ENCODE assay signal across 16 mouse cellular contexts in genomic region chr6:50490519-50490918, GRCm38 (mm10).
"Had no signal": no experiment of that assay in that cellular context is flagged by ENCODE, and none has a peak within 500 bp of the region (broad histone marks: within the 10 kb centered on the region; RNA-seq: fewer than 3 reads in every experiment).

No protein-coding gene starts in this region.

- H3K9ac ChIP-seq: liver, embryonic 13.5 days; stomach, embryonic 15.5 days had no signal

- H3K4me1 ChIP-seq: liver, embryonic 13.5 days; stomach, embryonic 15.5 days had no signal

- H3K36me3 ChIP-seq: liver, embryonic 13.5 days; stomach, embryonic 15.5 days had no signal

- H3K27me3 ChIP-seq: liver, embryonic 13.5 days; stomach, embryonic 15.5 days had no signal

- H3K9me3 ChIP-seq: liver, embryonic 13.5 days; stomach, embryonic 15.5 days had no signal

- ATAC-seq: intestine, postnatal 0 days had no signal

- H3K4me3 ChIP-seq: layer of hippocampus, adult 2 months; liver, embryonic 13.5 days; stomach, embryonic 15.5 days had no signal

- DNase-seq: kidney, adult 2 months; kidney, postnatal 25 days; layer of hippocampus, adult 9-11 months; liver, embryonic 13.5 days; lung, adult 2 months; lung, postnatal 14 days; lung, postnatal 4 days; midbrain, embryonic 14.5 days; right cerebral cortex, postnatal 4 days; thymus, adult 18-20 months; thymus, postnatal 36 days had no signal

- H3K4me2 ChIP-seq: liver, embryonic 13.5 days; midbrain, embryonic 11.5 days; stomach, embryonic 15.5 days had no signal

- H3K27ac ChIP-seq: kidney, postnatal 0 days; layer of hippocampus, adult 2 months; liver, embryonic 13.5 days; stomach, embryonic 15.5 days had no signal
